Mouse (Mus musculus) heart, postnatal 14 days (tissue): Measurements from ENCODE around the gene Wnt3. TPM values are rescaled to one million over a fixed set of nuclear protein-coding genes. Genes with fewer than 3 reads are reported as not detected.
A peak's percentile ranks its signal among the peaks of the same experiment; 100 is the strongest.

Experiments
- DNase-seq, 2 experiments: peaks; one replicate each; pipeline ENCODE4 v3.0.0; 2021 to 2022
- intact Hi-C: fragments of 180-260 bp; cut with DNase I; formaldehyde crosslinking; loops from one replicate; pipeline ENCODE4 v1.15.1; 2025
- total RNA-seq, 2 experiments: library from RNA; stranded (reverse); gene quantifications; 2 replicates each; pipeline ENCODE4 v1.2.3; 2021

The Wnt3 gene
- total RNA-seq, 2 experiments from 2014 or later, result not detected

DNA sequence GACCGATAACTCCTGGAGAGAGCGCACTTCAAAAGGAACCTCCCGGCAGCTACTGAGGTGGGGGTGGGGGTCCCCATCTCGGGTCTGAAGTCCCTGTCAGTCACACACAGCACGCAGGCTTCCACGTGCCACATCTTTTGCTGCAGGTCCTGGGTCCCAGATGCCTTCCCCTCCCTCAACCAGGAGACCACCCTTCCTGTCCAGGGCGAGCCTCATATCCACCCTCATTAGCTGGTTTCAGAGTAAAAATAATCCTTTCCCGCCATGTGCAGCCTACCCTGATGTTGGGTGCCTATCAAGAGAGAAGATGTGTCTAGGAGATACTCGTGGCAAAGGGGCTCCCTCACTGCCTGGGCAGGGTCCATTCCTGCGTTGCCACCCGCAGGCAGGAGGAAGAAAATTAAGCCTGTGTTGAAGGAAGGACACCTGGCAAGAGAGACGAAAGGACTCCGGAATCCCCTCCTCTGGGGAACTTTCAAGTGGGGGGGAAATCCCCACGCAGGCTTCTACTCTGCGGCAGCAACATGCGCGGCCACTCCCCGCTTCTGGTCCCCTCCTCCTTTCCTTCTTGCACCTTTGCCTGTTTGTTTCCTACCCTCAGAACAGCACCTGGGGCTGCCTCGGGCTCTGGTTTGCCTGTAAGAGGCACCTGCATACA lies 2.7 kb upstream of the Wnt3 start:
- no peak for DNase-seq
- intact Hi-C loops, result no loop called here

DNA sequence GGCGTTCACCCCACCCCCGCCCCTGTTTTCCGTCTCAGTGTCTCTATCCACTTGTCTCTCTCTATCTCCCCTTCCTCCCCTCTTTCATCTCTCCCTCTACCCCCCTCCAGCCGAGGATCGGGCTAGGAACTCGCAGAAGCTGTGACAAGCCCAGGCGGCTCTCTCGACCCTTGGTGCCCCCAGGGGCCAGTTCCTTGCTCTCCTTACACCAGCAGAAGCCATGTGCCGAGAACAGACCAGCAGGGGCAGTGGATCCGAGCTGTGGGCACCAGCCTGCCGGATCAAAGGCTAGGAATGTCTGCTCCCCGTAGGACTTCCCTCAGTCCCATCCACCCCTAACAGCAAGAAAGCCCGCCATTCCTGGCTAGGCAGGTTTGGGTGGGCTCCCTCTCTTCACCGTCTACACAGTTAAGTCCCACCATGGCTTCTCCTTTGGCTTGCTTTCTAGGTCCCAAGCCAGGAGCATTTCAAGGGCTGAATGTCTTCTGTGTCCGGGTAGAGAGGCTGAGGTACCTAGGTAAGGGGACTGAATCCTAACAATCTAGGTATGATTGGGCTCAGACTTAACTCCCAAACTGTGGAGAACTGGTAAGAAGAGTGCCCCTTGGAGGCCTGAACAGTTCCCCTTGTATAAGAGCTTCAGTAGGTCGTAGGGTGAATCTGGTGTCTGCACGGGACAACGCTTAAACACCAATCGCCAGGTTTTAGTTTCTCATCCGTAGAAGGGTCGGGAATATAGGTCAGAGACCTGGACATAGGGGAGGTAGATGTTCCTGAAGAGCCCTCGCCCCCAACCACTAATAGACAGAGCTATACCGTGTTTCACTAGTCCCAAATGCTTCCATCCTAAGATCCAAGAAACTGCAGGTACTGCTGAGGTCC lies 1.2 kb upstream of the Wnt3 start:
- intact Hi-C loops, result no loop called here
- no peak for DNase-seq

DNA sequence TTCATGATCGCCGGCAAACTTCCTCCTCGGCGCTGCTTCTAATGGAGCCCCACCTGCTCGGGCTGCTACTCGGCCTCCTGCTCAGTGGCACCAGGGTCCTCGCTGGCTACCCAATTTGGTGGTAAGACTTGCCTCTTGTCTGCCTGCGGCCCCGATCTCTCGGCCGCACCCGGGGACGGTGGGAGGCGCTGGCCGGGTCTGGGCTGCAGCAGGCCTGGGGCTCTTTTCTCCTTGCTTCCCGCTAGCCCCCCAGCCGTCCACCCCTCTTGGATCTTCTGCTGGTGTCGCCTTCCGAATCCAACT lies 229 bp downstream of the Wnt3 start:
- no peak for DNase-seq
- intact Hi-C loops, result no loop called here

DNA sequence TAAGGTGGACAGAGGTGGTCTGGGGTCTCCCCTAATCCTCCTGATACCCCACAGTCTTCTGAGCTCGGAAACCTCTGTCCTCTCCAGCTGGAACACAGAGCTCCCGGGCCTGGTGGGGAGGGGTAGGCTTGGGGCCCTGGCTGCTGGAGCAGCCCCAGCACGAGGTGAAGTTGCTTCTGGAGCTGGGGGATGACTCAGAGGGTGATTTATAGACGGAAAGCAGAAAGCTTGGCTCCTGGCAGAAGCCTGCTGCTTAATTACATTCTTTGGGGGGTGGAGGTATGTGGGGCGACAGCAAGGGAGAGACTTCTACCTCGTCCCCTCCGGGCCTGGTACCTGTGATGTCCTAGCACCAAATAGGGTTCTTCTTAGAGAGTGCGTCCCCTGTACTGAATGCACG lies 6.2 kb downstream of the Wnt3 start:
- DNase-seq, result no peak
- intact Hi-C loops, result no loop called here

DNA sequence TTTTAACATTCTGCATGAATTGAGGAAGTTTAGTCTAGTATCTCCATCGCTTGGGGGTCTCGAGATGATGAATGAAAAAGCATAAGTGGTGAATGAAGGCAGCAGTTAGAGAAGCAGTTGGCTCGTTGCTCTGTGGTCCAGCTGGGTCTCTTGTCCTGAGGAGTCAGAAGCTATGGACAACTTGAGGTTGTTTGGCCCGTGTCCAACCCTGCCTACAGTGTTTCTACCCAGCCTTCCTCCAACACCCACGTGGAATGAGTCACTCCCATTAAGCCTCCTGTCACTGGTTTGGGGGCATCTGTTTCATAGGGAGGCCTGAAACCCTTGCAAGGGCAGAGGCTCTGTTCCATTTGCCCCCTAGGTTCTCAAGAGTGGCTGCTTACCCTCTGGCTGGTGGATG lies 16.0 kb downstream of the Wnt3 start:
- DNase-seq, result no peak
- intact Hi-C loops, result no loop called here

DNA sequence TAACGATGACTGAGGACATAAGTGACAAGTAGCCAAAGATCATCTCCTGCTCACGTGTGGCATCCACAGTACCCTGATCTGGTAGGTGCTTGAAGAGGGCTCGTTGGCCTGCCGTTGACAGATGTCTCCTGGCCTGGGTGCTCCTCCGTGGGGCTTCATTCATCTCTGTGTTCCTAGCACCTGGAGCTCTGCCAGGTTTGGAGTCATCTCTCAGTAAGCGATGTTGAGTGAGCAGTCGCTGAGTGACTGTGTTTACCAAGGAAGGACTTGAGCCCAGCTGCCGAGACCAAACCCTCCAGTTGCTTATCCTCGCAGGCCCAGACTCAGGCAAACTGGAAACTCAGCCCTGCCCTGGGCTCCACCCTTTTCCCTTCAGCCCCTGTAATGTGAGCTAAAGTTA lies 27.2 kb downstream of the Wnt3 start:
- no peak for DNase-seq
- intact Hi-C loops, result no loop called here

DNA sequence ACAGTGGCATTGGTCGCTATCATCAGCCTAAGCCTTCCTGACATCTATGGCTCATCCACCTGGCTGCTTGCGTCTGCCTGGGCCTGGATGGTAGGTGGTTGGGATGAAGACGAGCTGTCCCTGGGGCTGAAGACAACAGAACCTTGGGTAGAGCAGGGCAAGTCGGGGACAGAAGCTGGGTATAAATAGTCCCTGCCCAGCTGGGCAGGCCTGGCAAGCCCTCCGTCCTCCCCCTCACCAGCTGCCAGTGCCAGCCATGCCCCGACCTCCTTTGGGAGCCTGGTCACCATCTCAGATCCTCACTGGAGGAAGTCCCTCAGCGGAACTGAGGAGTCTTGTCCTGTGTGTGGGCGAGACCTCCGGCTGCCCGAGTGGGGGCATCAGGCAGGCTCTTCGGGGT lies 30.2 kb downstream of the Wnt3 start:
- intact Hi-C loops, result no loop called here

DNA sequence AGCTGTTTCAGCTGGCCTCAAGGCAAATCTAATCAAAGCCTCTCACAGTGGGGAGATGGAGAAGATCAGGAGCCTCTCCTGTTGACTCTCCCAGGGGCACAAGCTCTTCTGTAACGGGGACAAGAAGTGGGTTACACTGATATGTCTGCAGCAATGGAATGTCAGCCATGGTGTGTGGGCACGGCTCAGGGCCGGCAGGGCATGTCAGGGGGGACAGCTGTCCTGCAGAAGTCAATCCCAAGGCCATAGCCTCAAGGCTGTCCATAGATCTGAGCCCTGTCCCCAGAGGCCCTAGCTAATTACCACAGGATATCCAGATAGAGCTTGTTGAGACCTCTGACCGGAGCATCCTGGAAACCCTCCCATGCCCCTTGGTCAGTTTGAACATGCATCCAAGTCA lies 30.9 kb downstream of the Wnt3 start:
- intact Hi-C loops, result no loop called here
- no peak for DNase-seq

More for the DNA sequence above, 30.2 kb downstream of the Wnt3 start:
- no peak for DNase-seq

DNA sequence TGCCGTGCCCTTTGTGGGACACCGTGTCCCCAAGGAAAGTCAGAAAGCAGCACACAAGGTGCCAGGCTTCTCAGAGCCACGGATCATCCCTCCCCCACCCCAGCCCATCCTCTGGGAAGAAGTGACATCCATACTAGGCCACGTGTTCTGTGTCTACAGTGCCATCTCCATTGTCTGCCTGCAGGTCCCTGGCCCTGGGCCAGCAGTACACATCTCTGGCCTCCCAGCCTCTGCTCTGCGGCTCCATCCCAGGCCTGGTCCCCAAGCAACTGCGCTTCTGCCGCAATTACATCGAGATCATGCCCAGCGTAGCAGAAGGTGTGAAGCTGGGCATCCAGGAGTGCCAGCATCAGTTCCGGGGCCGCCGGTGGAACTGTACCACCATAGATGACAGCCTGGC lies 34.0 kb downstream of the Wnt3 start:
- intact Hi-C loops, result no loop called here
- no peak for DNase-seq

DNA sequence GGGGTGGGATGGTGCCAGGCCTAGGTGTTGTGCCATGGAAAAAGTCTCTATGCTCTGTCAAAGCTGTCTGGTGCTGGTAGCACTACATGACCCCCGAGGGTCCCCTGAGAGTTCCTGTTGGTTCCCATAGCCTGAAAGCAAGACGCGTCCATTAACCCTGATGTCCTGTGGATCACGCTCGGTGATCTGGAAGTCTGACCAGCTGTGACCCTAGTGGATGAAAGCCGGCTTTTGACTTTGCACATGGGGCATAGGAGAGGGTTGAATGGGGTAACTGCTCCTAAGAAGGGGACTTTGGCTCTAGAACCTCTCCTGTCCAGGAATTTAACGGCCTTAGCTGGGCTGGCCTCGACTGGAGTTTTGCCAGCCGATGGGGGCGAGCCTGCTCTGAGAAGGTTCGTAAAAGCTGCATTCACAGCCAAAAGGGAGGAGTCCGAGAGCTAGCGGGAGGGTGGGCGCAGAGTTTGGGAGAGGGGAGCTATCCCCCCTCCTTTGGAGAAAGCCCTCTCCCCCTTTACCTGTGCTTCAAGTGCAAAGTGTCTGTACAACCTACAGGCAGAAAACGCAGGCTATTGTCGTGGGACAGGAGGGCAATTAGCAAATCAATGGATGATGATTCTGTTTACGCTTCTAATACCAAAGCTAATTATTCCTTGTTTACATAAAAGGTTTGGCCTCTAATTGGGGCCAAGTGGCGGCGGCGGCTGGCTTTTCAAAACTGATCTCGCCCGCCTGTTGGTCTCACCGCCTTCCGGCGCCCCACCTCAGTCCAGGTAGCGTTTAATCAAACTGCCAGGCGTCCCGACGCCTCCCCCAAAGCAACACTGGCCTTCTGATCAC lies 35.0 kb downstream of the Wnt3 start:
- intact Hi-C loops, result no loop called here
- no peak for DNase-seq

DNA sequence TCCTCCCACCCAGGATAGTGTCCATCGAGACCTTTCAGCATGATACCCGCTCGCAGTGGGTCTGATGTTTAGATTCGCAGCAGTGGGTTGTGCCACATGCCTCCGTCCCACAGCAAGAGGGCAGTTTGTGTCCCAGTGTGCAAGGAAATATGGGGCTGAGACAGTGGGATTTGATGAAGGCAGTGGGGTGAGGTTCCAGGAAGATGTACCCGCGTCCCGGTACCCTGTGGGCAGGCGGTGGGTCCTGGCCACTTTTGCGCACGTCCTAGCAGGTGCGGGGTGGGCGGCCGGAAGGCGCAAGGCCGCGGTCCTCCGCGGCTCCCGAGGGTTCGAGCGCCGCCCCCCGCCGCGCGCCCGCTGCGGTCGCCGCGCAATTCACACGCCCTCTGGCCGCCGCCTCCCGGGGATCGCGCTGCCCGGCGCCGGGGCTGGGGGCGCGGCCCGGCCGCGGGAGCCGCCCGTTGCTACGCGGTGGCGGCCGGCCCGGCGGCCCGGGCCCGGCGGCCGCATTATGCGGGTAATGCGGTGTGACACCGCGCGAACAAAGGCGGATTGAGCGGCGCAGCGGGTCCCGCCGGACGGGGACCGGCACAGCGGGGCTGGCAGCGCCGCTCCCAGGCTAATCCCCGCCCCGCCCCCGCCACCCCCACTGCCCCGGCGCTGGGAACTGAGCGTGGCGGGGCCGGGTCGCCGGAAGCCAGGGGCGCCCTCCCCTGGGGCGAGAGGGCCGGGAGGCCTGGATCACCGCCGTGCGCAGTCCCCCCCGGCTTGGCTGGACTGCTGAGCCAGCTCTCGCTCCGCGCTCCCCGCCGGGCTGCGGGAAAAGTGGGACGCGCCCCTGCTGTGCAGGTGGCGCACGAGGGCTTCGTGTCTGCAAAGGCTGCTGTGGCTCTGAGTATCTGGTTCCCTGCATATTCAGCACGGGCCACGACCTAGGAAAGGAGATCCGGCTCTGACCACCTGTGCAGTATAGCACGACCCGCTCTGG lies 36.0 kb downstream of the Wnt3 start:
- intact Hi-C loops, result no loop called here
- peak; percentile 13 to 16 for DNase-seq

DNA sequence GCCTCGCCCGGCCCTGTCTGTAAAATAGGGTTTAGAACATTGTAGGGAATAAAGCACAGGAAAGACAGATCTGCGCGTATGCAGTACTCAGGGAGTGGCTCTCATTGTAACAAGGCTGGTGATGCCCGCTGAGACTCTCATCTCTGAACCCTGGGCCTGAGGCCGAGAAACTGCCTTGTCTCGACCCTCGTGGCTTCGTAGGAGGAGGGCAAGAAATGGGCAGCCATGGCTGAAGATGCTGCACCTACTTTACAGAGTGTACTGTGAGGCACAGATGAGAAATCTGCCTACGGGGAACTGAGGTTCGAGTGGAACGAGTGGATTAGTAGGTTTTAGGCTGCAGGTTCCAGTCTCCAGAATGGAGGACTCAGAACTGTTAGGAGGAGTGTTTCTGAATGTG lies 36.7 kb downstream of the Wnt3 start:
- DNase-seq, result no peak
- intact Hi-C loops, result no loop called here

DNA sequence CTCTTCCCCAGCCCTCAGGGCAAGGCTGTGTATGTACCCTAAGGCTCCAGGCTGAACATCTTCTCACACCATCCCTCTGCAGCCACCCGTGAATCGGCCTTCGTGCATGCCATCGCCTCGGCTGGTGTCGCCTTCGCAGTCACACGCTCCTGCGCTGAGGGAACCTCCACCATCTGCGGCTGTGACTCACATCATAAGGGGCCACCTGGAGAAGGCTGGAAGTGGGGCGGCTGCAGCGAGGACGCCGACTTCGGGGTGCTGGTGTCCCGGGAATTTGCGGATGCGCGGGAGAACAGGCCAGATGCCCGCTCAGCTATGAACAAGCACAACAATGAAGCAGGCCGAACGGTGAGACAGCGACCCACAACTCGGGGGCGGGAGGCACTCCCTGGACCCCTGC lies 37.3 kb downstream of the Wnt3 start:
- intact Hi-C loops, result no loop called here

DNA sequence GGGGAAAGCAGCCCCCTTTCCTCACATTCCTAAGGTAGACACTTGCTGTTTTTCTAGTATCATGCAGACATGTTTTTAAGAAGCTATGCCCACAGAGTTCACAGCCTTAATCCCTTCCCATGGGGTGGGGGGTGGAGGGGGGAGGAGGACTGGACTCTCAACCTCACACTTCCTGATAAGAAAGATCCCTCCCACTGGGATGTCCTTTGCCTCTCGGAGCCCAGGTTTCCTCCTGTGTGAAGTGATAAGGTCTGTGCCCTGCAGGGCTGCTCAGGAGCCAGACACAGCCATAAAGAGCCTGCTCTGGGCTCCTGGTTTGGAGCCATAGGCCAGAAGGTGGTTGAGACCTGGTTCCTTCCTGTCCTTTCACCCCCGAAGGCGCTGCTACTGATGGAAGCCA lies 40.9 kb downstream of the Wnt3 start:
- intact Hi-C loops, result no loop called here
- DNase-seq, result no peak

More for the DNA sequence above, 37.3 kb downstream of the Wnt3 start:
- DNase-seq, result no peak

DNA sequence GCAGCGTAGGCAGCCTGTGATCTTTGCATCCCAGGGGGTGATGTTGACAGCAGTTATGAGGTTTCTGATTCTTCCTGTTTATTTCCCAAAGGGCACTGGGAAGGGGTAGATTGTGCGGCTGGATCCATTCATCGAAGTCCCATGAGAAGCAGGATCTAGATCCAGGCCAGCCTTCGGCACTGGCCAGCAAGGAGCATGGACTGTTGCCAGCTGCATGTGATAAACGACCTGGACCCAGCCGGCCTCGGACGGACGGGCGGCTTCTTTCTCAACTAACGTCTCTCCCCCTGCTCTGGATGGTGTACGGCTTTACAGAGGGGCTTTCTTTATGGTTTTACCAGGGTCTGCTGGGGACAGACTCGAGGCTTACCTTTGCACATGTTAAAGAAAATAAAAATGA lies 42.0 kb downstream of the Wnt3 start:
- intact Hi-C loops, result no loop called here

DNA sequence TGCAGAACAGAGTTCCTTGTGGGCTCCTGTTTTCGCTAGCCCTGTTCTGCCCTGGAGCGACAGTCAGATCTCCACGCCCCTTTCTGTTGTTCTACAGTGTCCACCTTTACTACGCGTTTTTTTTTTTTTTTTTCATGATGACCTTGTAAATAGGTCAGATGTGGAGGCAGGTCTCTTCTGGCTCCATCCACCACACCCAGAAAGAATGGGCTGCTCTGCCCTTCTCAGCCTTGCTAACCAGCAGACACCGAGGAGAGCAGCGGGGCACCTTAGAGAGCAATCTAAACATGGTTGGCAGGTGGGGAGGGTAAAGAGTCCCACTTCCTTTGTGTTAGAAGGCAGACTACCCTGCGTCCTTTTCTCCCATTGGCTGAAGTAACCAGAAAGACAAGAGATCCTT lies 42.8 kb downstream of the Wnt3 start:
- DNase-seq, result no peak
- intact Hi-C loops, result no loop called here

More for the DNA sequence above, 42.0 kb downstream of the Wnt3 start:
- peak; percentile 23 to 37 for DNase-seq

DNA sequence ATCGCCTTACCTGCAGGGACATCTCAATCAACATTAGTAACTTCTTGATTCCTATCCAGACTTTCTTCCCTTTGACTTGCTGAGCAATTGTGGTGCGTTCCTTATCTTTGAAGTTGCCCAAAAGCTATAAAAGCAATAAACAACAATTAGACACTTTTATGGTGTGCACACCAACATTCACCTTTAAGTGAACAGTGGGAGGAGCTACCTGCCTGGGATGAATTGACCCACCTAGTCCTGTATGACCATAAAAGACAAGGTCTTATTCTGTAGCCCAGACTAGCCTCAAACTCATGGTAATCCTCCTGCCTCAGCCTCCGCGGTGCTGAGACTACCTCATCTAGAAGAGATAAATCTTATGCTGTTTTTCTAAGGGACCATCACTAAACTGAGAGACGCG lies 53.3 kb downstream of the Wnt3 start:
- no peak for DNase-seq
- intact Hi-C loops, result no loop called here

DNA sequence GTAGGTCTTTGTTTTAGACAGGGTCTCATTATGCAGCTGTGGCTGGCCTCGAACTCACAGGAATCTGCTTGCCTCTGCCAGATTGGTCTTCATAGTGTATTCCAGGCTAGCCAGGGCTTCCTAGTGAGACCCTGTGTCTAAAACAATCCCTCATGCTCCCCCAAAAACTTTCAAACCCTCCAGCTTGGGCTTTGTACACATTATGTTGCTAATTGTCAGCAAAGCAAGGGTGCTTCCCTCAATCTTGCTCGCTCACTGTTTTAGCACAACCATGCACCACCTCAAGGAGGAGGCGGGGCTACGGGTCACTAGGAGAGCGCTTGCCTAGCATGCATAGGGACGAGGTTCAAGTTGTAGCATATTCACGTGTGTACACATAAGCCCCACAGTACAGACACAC lies 54.9 kb downstream of the Wnt3 start:
- DNase-seq, result no peak
- intact Hi-C loops, result no loop called here

DNA sequence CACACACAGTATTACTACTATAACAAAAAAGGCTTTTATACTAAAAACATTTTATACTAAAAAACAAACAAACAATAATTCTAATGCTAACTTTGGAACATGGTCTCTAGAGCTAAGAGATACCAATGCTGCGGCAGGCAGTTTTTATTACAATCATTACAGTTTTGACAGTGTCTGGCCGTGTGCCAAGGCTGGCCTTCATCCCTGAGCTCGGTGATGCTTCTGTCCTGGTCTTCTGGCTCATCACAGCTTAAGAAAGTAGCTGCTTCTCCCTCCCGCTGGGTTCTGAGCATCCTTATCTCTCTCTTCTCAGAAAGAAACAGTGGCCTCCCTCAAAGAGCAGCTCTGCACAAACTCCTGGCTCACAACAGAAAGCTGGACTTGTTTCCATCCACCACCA lies 56.0 kb downstream of the Wnt3 start:
- intact Hi-C loops, result no loop called here
- no peak for DNase-seq

DNA sequence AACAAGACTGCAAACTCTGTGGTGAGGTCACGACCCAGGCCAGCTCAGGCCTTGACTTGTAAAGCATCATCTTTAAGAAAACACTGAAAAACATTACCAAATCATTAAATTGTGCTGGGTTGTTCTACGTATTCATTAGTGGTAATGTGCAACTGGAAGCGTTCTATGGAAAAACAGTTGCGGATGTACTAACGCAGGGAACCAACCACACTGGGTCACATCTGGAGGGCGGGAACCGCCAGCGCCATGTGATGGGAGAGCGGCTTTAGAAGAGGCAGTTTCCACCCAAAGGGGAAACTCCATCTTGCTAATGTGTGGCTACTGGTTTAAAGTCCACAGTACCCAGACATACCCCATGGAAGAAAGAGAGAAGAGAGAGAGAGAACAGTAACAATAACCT lies 56.5 kb downstream of the Wnt3 start:
- no peak for DNase-seq
- intact Hi-C loops, result no loop called here
